Mouse (Mus musculus) myocyte (in vitro differentiated cells): ENCODE results near the gene Gm9922. TPM values are rescaled to one million over a fixed set of nuclear protein-coding genes. Genes with fewer than 3 reads are reported as not detected.

Source experiments
- H3K27me3 ChIP-seq: one replicate; pipeline ENCODE4 v1.6.1; 2011; ENCODE audit not compliant: control insufficient read depth, insufficient read depth, insufficient read length
- H3K36me3 ChIP-seq: one replicate; pipeline ENCODE4 v1.6.1; 2011; ENCODE audit not compliant: control insufficient read depth, insufficient read depth
- H3K4me2 ChIP-seq: one replicate; pipeline ENCODE4 v1.6.1; 2011; ENCODE audit warnings: low read depth, control low read depth
- H3K4me3 ChIP-seq: one replicate; pipeline ENCODE4 v1.5.1; 2011; ENCODE audit warnings: mild to moderate bottlenecking, control low read depth, moderate library complexity
- H3K79me2 ChIP-seq: one replicate; pipeline ENCODE4 v1.6.1; 2011; ENCODE audit not compliant: control insufficient read depth, insufficient read depth
- H3ac ChIP-seq: one replicate; pipeline ENCODE4 v1.6.1; 2011; ENCODE audit not compliant: control insufficient read depth, insufficient read length
- CEBPB ChIP-seq: IDR thresholded peaks from 2 replicates; pipeline ENCODE4 v1.6.1; 2011; ENCODE audit warnings: mild to moderate bottlenecking, moderate library complexity; ENCODE audit not compliant: poor library complexity, insufficient read depth, severe bottlenecking
- E2F4 ChIP-seq: IDR thresholded peaks from one replicate; pipeline ENCODE4 v1.6.1; 2011; ENCODE audit warnings: mild to moderate bottlenecking, control low read depth, moderate library complexity; ENCODE audit not compliant: insufficient read depth
- MAX ChIP-seq: IDR thresholded peaks from one replicate; pipeline ENCODE4 v1.6.1; 2011; ENCODE audit warnings: low read depth, mild to moderate bottlenecking, control low read depth
- MYOD1 ChIP-seq, 3 experiments: IDR thresholded peaks; one replicate each; pipeline ENCODE4 v1.6.1; 2011; ENCODE audit warnings: control low read depth in 2 of 3, low read depth in 2 of 3, mild to moderate bottlenecking in 2 of 3, moderate library complexity in 1 of 3; ENCODE audit not compliant: insufficient read length in 2 of 3, control insufficient read depth in 1 of 3
- MYOG ChIP-seq, 3 experiments: IDR thresholded peaks; one replicate each; pipeline ENCODE4 v1.6.1; 2011; ENCODE audit warnings: control low read depth in 2 of 3, low read depth in 2 of 3, mild to moderate bottlenecking in 2 of 3; ENCODE audit not compliant: insufficient read length in 2 of 3, control insufficient read depth in 1 of 3, insufficient read depth in 1 of 3
- POLR2A ChIP-seq: IDR thresholded peaks from one replicate; pipeline ENCODE4 v1.6.1; 2011; ENCODE audit warnings: low read depth, mild to moderate bottlenecking, control low read depth, moderate library complexity; ENCODE audit not compliant: insufficient read length
- POLR2AphosphoS2 ChIP-seq: IDR thresholded peaks from one replicate; pipeline ENCODE4 v1.6.1; 2011; ENCODE audit warnings: low read depth, control low read depth; ENCODE audit not compliant: insufficient read length
- REST ChIP-seq: IDR thresholded peaks from one replicate; pipeline ENCODE4 v1.6.1; 2011; ENCODE audit warnings: mild to moderate bottlenecking, control low read depth, moderate library complexity; ENCODE audit not compliant: insufficient read depth, insufficient read length
- SRF ChIP-seq: IDR thresholded peaks from one replicate; pipeline ENCODE4 v1.6.1; 2011; ENCODE audit warnings: low read depth; ENCODE audit not compliant: control insufficient read depth, insufficient read length
- TCF12 ChIP-seq: IDR thresholded peaks from one replicate; pipeline ENCODE4 v1.6.1; 2011; ENCODE audit warnings: mild to moderate bottlenecking, control low read depth; ENCODE audit not compliant: poor library complexity, insufficient read depth, severe bottlenecking
- TCF3 ChIP-seq: IDR thresholded peaks from one replicate; pipeline ENCODE4 v1.6.1; 2011; ENCODE audit warnings: low read depth, control low read depth; ENCODE audit not compliant: insufficient read length
- USF1 ChIP-seq: IDR thresholded peaks from one replicate; pipeline ENCODE4 v1.6.1; 2011; ENCODE audit warnings: low read depth, mild to moderate bottlenecking, control low read depth, moderate library complexity
- polyA plus RNA-seq: library from polyadenylated mRNA; unstranded; fragments of >200 nt; fragmentation: generic; extraction: Trizol; gene quantifications from one replicate; pipeline ENCODE4 v1.2.1, GENCODE M21; 2012; ENCODE audit warnings: missing spikeins

Gene Gm9922
- polyA plus RNA-seq, 1 experiment: 0.86 TPM

DNA sequence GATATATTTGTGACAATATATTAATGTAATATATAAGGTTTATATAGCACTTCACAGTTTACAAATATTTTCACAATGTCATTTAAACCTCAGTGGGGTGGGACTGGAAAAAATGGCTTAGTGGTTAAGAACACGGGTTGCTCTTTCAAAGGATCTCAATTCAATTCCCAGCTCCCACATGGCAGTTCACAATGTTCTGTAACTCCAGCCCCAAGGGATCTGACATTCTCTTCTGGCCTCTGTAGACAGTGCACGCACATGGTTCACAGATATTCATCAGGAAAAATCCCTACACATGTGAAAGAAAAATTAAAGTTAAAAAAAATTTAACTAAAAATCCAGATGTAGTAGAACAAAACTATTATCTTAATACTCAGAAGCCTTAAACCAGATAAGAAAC is 41.2 kb downstream of the Gm9922 start:
- H3K36me3 ChIP-seq: peaks cover 5% of the 10 kb centered on the region
- TF ChIP-seq MYOG (IDR thresholded peaks at IDR 0.05; ENCODE audit: control insufficient read depth in 1 of 3, insufficient read depth in 1 of 3, insufficient read length in 2 of 3, low read depth in 2 of 3) (no peak), MYOD1 (IDR thresholded peaks at IDR 0.05; ENCODE audit: control insufficient read depth in 1 of 3, insufficient read length in 2 of 3, low read depth in 2 of 3) (no peak), E2F4 (no peak), MAX (no peak), POLR2AphosphoS2 (no peak), TCF12 (no peak)
- H3ac ChIP-seq: no peak overlapping the region
- H3K4me3 ChIP-seq: no peak overlapping the region
- H3K4me2 ChIP-seq: no peak overlapping the region
- no peaks in the 10 kb centered on the region for H3K27me3 ChIP-seq
- H3K79me2 ChIP-seq: no peaks in the 10 kb centered on the region

DNA sequence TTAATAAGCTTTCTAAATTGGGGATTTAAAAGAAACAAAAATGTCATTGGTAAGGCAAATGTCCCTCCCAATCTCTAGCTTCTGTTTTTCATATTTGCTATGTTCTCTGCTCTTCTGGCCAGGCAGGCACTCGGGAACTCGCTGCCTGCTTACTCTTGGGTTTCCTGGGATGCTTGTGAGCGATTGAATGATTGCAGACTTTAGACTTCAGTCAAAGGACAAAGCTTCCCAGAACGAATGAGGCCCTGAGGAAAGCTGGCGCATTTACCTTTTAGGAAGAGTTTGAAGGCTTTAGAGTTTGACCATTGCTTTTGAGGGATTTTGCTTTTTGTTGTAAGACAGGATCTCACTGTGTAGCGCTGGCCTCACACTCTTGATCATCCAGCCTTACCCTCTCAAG is 41.9 kb downstream of the Gm9922 start:
- H3K36me3 ChIP-seq: peaks cover 5% of the 10 kb centered on the region
- H3K79me2 ChIP-seq: no peaks in the 10 kb centered on the region
- TF ChIP-seq CEBPB (no peak), MAX (no peak), MYOG (IDR thresholded peaks at IDR 0.05; ENCODE audit: control insufficient read depth in 1 of 3, insufficient read depth in 1 of 3, insufficient read length in 2 of 3, low read depth in 2 of 3) (no peak), USF1 (no peak), TCF12 (no peak), POLR2AphosphoS2 (no peak), TCF3 (no peak), REST (no peak), SRF (no peak), E2F4 (no peak), MYOD1 (IDR thresholded peaks at IDR 0.05; ENCODE audit: control insufficient read depth in 1 of 3, insufficient read length in 2 of 3, low read depth in 2 of 3) (no peak), POLR2A (no peak)
- H3ac ChIP-seq: no peak overlapping the region
- H3K4me2 ChIP-seq: no peak overlapping the region
- no peaks in the 10 kb centered on the region for H3K27me3 ChIP-seq
- no peak overlapping the region for H3K4me3 ChIP-seq

Other genes starting within 250 kb of the Gm9922 start
- 3.6 TPM for gene Tbc1d4, start 120.6 kb downstream of the Gm9922 start, polyA plus RNA-seq
- gene Commd6, start 89.1 kb downstream of the Gm9922 start, polyA plus RNA-seq: 39.0 TPM
- gene Uchl3, start 75.8 kb downstream of the Gm9922 start, polyA plus RNA-seq: 29.4 TPM
- gene Lmo7, start 143 bp upstream of the Gm9922 start, polyA plus RNA-seq: 56.1 TPM